Mouse (Mus musculus): ENCODE measurements at regions not wholly inside any gene's neighbourhood (a gene's known extent, or its start where the extent isn't known, plus 50 kb on each side); places are given as distances from the start of the nearest gene placed in this dataset.

DNA sequence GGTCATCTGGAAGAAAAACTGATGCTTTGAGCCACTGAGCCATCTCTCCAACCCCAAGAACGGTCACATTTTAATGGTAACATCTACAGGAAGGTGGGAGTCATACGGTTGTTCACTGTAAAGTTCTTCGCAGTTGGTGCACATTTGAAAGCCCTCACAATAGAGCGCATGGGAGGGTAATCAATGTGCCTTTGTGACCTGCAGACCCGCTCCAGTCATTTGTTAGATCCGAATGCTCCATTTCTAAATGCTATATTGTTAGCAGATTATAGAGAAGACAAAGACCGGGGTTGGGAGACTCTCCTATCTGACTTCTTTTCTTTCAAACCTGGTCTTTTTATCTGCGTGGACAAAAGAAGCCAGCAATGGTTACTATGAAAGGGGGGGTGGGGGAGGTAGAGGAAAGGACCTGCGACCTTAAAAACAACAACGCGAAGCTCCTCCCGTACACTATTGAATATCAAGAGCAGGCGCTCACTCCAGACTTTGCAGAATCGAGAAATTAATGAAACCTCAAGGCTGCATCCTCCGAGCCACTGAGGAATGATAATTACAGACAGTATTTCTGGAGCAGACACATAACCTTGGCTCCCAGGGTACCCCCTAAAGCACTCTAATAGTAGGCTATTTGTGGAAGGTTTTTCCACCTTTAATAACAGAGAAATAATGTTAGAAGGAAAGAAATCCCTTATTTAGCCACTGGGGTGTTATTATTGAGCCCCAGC is 134.7 kb upstream of the Smim15 start:
- H3K4me3 ChIP-seq (replicated peaks): no peak overlapping the region
- H3K4me1 ChIP-seq (ENCODE audit: control insufficient read depth): no peaks in the 10 kb centered on the region
- TF ChIP-seq GATA1 (IDR thresholded peaks at IDR 0.05; ENCODE audit: low read length) (no peak), TAL1 (IDR thresholded peaks at IDR 0.05; ENCODE audit: low read length) (no peak)
- H3K27me3 ChIP-seq (ENCODE audit: control insufficient read depth): no peaks in the 10 kb centered on the region
- H3K9me3 ChIP-seq (ENCODE audit: control insufficient read depth, low read length): no peaks in the 10 kb centered on the region
- H3K36me3 ChIP-seq (ENCODE audit: control insufficient read depth): no peaks in the 10 kb centered on the region

DNA sequence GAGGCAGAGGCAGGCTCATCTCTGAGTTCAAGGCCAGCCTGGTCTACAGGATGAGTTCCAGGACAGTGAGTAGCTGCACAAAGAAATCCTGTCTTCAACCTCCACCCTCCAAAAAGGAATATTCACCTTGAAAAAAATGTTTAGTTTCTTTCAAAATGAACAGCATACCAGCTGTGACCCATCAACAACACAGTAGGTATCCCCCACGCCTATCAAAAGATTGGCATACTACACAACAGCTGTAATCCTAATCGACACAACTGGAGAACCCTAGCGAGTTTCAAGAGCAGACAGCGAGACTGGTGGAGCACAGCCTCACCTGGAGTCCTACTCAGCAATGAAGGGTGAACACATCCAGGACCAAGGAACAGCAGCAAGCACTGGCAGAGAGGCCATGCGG is 136.3 kb upstream of the Smim15 start:
- Histone ChIP-seq H3K4me3 (replicated peaks) (no peak overlapping the region), H3K36me3 (ENCODE audit: control insufficient read depth) (no peaks in the 10 kb centered on the region)

DNA sequence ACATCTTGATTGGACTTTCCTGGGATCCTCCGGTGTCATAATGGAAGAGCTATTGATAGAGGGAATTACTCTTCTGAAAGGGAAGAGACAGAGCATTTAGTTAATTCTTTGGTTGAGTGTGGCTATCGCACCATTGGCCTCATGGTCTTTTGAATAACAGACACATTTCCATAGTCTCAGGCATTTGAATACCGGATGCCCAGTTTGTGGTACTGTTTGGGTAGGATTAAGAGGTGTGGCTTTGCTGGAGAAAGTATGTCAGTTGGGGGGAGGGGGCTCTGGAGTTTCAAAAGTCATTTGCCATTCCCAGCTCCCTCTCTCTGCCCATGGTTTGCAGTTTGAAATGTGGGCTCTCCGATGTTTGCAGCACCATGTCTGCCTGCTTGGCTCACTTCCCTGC is 139.4 kb upstream of the Smim15 start:
- H3K36me3 ChIP-seq (ENCODE audit: control insufficient read depth): no peaks in the 10 kb centered on the region
- TF ChIP-seq TAL1 (IDR thresholded peaks at IDR 0.05; ENCODE audit: low read length) (no peak), GATA1 (IDR thresholded peaks at IDR 0.05; ENCODE audit: low read length) (no peak)
- no peaks in the 10 kb centered on the region; the same call in 1 of the 2 replicates for H3K27me3 ChIP-seq (ENCODE audit: control insufficient read depth)
- no peak overlapping the region for H3K4me3 ChIP-seq (replicated peaks)
- no peaks in the 10 kb centered on the region for H3K9me3 ChIP-seq (ENCODE audit: control insufficient read depth, low read length)
- H3K4me1 ChIP-seq (ENCODE audit: control insufficient read depth): no peaks in the 10 kb centered on the region

More for the DNA sequence above, 136.3 kb upstream of the Smim15 start:
- H3K27me3 ChIP-seq (ENCODE audit: control insufficient read depth): no peaks in the 10 kb centered on the region; the same call in 1 of the 2 replicates
- no peaks in the 10 kb centered on the region for H3K4me1 ChIP-seq (ENCODE audit: control insufficient read depth)
- TF ChIP-seq TAL1 (IDR thresholded peaks at IDR 0.05; ENCODE audit: low read length) (no peak), GATA1 (IDR thresholded peaks at IDR 0.05; ENCODE audit: low read length) (no peak)
- no peaks in the 10 kb centered on the region for H3K9me3 ChIP-seq (ENCODE audit: control insufficient read depth, low read length)

DNA sequence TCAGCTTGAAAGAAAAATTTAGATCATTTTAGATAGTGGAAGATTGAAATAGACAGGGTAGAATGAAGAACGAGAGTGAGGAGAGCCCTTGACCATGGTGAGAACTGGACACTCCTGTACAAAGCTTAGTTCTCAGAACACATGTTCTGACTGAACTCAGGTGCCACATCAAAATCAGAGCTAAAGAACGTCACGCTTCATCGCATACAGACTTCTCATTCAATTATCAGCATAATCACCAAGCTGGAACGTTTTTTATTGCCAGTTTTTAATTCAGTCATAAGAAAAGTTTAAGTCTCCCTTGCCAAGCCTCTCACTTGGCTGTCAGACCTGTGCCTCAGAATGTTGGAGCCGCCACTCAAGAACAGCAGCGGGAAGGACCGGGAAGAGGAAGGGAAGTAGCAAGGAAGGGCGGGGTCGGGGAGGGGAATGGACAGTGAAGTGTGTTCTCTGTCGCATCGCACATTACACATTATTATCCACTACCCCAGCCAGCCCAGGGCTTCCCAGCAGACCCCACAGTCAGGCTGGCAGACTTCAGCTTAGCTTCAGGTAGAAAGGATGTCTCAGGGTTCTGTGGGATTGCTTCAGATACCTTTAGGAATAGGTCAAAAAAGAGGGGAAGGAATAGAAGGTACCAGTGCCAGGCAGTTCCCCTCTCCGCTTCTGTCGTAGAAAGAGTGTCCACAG is 140.1 kb upstream of the Smim15 start:
- Histone ChIP-seq H3K4me1 (ENCODE audit: control insufficient read depth) (no peaks in the 10 kb centered on the region), H3K27me3 (ENCODE audit: control insufficient read depth) (no peaks in the 10 kb centered on the region; the same call in 1 of the 2 replicates), H3K4me3 (replicated peaks) (no peak overlapping the region), H3K36me3 (ENCODE audit: control insufficient read depth) (no peaks in the 10 kb centered on the region), H3K9me3 (ENCODE audit: control insufficient read depth, low read length) (no peaks in the 10 kb centered on the region)
- TF ChIP-seq TAL1 (IDR thresholded peaks at IDR 0.05; ENCODE audit: low read length): no peak

DNA sequence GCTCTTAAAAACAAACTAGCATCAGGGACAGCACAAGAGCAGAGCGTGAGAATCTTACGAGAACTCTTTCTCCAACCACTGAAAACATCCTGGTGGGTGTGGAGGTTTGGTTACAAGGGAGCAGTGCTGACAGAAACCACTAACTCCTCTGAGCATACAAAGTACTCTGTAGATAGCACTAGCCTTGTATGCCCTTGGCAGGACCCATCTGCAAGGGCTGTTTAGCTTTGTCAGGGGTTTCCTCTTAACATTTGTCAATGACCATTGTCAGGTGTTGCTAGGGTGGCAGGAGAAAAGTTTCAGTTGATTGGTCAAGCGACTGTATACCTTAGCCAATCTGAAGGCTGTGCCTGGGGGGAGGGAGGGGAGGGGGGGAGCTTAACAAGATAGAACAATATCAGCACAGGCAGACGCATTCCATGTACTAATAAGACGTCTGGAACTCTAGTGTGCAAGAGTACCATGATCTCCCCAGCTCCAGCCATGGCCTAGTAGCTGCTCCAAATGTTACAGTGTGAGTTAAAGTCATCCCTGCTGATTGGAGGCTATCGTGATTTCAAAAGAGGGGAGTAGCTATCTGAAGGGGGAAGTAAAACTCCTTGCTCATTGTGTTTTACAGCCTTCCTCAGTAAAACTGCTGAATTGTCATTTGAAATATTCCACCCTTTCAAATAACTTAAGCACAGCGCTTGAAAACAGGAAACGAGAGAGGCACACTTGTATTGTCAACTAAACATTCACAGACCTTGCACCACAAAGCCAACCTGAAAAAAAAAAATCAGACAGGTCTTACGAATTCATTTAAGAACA is 140.9 kb upstream of the Smim15 start:
- Histone ChIP-seq H3K36me3 (ENCODE audit: control insufficient read depth) (no peaks in the 10 kb centered on the region), H3K27me3 (ENCODE audit: control insufficient read depth) (no peaks in the 10 kb centered on the region; the same call in 1 of the 2 replicates), H3K4me1 (ENCODE audit: control insufficient read depth) (no peaks in the 10 kb centered on the region), H3K9me3 (ENCODE audit: control insufficient read depth, low read length) (no peaks in the 10 kb centered on the region), H3K4me3 (replicated peaks) (no peak overlapping the region)
- TF ChIP-seq TAL1 (IDR thresholded peaks at IDR 0.05; ENCODE audit: low read length): no peak
- TF ChIP-seq GATA1 (IDR thresholded peaks at IDR 0.05; ENCODE audit: low read length): no peak

DNA sequence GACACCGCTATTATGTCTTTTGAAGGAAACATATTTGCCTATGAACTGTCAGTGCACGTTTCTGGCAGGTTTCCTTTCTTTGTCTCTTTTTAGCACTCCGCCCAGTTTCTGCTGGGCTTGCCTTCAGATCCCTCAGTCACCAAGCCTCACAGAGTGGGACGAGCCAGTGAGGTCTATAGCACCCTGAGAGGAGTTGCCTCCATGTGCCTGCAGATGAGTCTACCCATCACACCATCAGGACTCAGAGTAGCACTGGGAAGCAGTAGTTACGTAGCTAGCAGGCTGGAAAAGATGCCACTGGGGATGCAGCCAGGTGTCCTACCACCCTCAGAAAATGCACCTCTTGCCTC is 141.5 kb upstream of the Smim15 start:
- TF ChIP-seq TAL1 (IDR thresholded peaks at IDR 0.05; ENCODE audit: low read length): no peak
- TF ChIP-seq GATA1 (IDR thresholded peaks at IDR 0.05; ENCODE audit: low read length): no peak
- Histone ChIP-seq H3K4me1 (ENCODE audit: control insufficient read depth) (no peaks in the 10 kb centered on the region), H3K4me3 (replicated peaks) (no peak overlapping the region), H3K36me3 (ENCODE audit: control insufficient read depth) (no peaks in the 10 kb centered on the region), H3K9me3 (ENCODE audit: control insufficient read depth, low read length) (no peaks in the 10 kb centered on the region), H3K27me3 (ENCODE audit: control insufficient read depth) (no peaks in the 10 kb centered on the region; the same call in 1 of the 2 replicates)

DNA sequence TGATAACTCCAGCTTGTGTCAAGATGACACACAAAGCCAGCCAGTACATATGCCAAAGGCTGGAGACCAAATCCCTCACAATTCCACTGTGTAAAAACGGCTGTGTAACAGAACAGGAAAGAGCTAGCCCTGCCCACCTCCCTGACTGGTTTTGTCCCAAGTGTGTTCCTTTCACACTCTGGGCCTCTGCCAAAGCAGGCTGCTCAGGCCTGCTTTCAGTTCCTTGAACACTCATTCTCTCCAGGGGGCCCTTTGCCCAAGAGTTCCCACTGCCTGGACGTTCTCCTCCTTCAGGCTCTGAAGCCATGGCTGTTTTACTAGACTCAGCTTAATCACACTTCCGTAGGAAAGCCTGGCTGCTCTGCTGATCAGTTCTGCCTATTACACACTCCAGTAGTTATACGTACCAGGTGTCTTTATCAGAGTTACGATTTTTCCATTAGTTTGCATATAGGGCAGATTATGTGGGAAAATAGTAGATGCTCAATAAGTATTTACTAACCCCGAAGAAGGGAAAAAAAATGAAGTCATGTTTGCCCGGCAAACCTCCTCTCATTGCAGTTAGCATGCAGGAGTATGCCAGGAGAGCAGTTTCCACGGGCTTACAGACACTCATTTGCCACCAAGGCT is 144.5 kb upstream of the Smim15 start:
- H3K9me3 ChIP-seq (ENCODE audit: control insufficient read depth, low read length): no peaks in the 10 kb centered on the region
- H3K4me3 ChIP-seq (replicated peaks): no peak overlapping the region
- no peaks in the 10 kb centered on the region for H3K36me3 ChIP-seq (ENCODE audit: control insufficient read depth)
- H3K4me1 ChIP-seq (ENCODE audit: control insufficient read depth): no peaks in the 10 kb centered on the region
- peaks cover under 1% of the 10 kb centered on the region for H3K27me3 ChIP-seq (ENCODE audit: control insufficient read depth)
- TF ChIP-seq TAL1 (IDR thresholded peaks at IDR 0.05; ENCODE audit: low read length) (no peak), GATA1 (IDR thresholded peaks at IDR 0.05; ENCODE audit: low read length) (no peak)

DNA sequence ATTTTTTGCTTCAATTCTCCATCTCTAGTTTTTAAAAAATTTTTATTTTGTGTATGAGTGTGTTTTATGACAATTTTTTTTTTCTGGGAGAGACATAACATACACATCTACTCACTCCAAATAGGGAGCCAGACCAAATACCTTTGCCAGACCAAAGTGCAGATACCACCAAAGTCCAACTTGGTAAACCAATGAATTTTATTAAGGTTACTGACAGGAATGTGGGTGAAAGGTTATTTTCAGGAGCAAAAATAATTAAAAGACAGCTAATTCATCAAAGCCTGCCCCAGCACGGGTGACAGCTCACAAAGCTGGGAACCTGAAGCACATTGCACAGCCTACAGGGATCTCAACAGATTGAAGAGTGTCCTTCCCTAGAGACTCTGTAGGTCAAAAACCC is 146.6 kb upstream of the Smim15 start:
- TF ChIP-seq GATA1 (IDR thresholded peaks at IDR 0.05; ENCODE audit: low read length): no peak
- no peak for TF ChIP-seq TAL1 (IDR thresholded peaks at IDR 0.05; ENCODE audit: low read length)
- peaks cover 20% of the 10 kb centered on the region for H3K27me3 ChIP-seq (ENCODE audit: control insufficient read depth)
- no peak overlapping the region for H3K4me3 ChIP-seq (replicated peaks)
- H3K9me3 ChIP-seq (ENCODE audit: control insufficient read depth, low read length): no peaks in the 10 kb centered on the region
- H3K36me3 ChIP-seq (ENCODE audit: control insufficient read depth): no peaks in the 10 kb centered on the region
- H3K4me1 ChIP-seq (ENCODE audit: control insufficient read depth): no peaks in the 10 kb centered on the region

DNA sequence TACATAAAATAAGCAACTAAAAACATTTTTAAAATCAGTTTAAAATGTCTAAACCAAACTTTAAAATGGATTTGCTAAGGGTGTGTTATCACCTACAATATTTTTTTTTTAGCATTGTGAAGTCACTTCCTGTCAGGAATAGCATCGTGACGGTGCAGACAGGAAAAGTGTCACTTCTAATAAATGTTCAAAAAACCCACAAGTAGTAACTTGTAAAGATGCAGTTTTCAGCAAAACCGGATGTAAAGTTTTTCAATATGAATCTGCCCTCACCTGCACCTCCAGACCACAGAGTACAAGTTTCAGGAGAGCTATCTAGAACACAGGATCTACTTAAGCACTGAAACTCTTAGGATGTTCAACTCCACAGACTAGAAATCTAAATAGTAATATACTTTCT is 147.1 kb upstream of the Smim15 start:
- peaks cover 25% of the 10 kb centered on the region for H3K27me3 ChIP-seq (ENCODE audit: control insufficient read depth)
- H3K9me3 ChIP-seq (ENCODE audit: control insufficient read depth, low read length): no peaks in the 10 kb centered on the region
- no peak overlapping the region for H3K4me3 ChIP-seq (replicated peaks)
- no peaks in the 10 kb centered on the region for H3K36me3 ChIP-seq (ENCODE audit: control insufficient read depth)
- H3K4me1 ChIP-seq (ENCODE audit: control insufficient read depth): no peaks in the 10 kb centered on the region
- TF ChIP-seq GATA1 (IDR thresholded peaks at IDR 0.05; ENCODE audit: low read length): no peak
- TF ChIP-seq TAL1 (IDR thresholded peaks at IDR 0.05; ENCODE audit: low read length): no peak
